Mouse (Mus musculus) T-helper 17 cell (primary cell): ENCODE data around the gene Coa5.

Source experiments
- in situ Hi-C, 2 experiments: fragments of 300-600 bp; cut with MboI, MseI; formaldehyde crosslinking; loops; 1 replicate in 1 of 2; 2 replicates in 1 of 2; pipeline ENCODE4 v1.15.1; 2025; ENCODE audit warnings: high pct_unique_total_duplicates in 2 of 2

Gene Coa5

DNA sequence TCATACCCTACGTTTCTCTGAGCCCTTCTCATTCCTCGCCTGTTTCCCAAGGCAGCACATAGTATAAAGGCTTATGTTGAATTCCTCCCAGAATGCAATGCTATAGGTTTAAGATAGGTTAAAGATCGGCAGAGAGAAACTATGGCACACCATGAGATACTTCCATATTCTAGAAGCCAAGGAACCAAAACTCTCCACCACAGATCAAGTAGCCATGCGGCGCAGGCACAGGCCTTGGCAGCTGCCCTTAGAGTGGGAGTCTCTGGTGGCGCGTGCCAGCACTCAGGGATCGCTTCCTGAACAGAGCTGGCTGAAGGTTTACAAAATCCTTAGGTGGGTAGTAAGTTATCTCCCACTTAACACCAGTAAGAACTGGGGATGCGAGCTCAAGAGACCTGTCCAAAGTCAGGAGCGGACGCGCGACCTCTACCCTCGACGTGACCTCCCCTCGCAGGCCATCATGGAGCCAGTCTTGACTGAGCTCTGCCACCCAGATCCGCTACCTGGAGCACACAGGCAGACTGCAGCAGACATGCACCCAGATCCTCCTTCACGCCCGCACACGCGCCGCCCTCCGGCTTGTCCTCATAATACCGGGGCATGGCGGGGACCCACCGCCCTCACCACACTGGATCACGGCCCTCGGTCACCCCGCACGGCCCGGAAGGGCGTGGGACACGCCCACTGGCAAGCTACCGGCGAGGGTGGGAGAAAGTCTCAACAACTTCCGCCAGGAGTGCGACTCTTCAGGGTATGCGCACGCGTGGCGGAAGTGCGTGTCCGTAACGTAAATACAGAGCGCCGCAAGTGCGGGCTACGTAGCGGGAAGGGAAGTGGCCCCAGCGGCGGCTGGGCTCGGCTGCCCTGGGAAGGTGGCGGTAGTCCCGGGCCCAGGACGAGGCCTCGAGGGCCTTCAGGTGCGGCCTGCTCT is at the start of gene Coa5, which contains the start of gene Unc50:
Gene Coa5 (minus strand): TSS at position 738 of the 931 bp plus-strand sequence.
Gene Unc50 (plus strand): TSS at position 774 of the 931 bp plus-strand sequence.
- in situ Hi-C loops, result no loop called here

DNA sequence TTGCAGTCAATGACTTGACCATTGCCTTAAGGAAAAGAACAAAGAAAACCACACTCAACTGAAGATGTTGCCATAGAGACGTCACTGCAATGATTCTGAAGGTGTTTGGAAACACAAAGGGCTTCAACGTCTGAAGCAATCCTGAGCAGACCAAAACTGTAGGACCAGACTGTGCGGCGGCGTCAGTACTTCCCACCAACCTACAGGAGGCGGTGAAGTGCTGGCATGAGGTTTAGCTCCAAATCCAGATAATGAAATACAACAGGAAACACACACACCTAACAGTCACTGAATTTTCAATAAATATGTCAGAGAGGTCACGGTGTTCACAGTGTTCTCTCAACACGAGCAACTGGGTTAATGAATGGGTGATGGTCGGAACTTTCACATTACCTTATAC is 49.2 kb upstream of the Coa5 start:
- in situ Hi-C loops, result no loop called here

DNA sequence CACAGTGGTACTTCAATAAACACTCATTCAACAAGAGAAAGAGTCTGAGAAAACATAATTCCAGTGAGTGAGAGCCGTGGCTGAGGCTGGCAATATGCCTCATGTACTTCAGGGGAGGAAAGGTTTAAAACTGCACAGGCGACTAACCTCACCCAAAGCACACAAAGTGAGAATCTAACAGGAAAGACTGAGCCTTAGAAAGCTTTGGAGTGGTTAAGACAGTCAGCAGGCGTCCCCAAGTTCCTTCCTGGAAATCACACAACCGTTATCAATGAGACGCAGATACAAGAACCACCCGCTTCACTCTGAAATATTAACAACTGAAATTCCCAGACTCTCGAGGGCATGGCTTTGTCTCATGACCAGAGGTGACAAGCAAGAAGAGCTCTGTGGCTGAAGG is 48.5 kb upstream of the Coa5 start:
- in situ Hi-C loops, result no loop called here

DNA sequence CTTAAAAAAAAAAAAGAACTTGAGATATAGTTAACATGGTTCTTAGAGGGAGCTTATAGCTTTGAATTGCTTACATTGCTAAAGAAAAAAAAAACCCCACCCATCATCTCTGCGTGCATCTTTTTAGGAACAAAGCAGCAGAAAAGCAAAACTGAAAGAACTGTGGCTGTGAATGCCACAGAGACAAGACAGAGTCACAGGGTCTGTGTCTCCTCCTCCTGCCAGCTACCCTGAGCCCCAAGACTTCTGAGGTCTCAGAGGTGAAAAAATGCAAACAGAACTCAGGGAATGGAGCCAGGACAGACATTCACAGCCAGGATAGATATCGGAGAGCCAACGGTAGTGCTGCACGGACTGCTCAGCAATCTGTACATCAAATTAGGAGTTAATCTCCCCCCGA is 48.0 kb upstream of the Coa5 start:
- in situ Hi-C loops, result no loop called here

DNA sequence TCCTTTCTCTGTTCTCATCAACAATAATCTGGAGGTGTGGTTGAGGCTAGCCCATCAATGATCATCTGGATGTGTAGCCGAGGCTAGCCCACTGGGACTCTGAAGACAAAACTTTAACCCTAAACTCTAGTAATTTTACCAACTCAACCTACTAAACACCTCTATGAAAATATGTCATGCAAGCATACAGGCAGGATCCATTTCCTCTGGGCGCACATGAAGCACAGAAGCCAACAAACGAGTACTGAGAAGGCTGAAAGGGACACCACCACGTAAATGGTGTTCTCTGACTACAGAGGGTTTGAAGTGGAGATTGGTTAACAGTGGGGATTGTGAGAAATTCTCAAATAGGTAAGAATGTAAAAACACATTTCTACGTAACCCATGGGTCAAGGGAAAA is 47.3 kb upstream of the Coa5 start:
- in situ Hi-C loops, result no loop called here

DNA sequence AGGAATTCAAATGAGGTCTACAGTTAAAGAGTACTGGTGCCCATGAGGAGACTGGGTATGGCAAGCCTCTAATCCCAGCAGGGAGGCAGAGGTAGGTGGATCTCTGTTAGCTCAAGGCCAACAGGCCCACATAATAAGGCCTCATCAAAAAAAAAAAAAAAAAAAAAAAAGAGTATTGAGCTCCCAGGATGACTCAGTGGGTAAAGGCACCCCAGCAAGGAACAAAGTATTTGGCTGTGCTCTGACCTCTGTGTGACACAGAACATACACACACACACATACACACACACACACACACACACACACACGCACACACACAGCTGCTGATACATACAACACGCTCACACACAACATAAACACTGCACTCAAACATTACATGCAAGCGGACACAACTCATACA is 45.4 kb upstream of the Coa5 start:
- in situ Hi-C loops, result no loop called here

DNA sequence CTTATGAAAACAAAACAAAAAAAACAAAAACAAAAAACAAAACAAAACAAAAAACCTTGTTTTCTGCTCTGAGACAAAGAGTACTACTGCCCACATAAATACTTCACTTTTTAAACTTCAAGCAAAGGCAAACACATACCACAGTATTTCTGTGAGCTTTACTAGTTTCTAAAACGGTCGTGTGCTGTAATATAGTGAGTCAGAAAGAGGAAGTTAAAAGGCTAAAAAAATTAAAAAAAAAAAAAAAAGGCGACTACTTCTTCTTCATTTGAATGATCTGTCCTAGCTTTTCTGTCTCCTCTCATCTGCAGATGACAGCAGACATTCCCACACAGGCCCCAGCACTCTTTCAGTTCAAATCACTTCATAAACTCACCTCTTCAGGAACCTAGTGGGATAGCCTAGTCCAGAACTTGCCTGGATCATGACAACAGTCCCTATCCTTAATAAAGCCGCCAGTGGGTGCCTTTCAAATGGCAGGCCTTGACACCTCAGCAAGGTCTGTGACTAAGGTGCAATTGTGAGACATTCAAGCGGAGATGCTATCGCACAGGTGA is 44.8 kb upstream of the Coa5 start:
- in situ Hi-C loops, result loop anchor here (5.0 kb wide), 2 partner anchors 58 to 158 kb away; no protein-coding TSS in a partner anchor

DNA sequence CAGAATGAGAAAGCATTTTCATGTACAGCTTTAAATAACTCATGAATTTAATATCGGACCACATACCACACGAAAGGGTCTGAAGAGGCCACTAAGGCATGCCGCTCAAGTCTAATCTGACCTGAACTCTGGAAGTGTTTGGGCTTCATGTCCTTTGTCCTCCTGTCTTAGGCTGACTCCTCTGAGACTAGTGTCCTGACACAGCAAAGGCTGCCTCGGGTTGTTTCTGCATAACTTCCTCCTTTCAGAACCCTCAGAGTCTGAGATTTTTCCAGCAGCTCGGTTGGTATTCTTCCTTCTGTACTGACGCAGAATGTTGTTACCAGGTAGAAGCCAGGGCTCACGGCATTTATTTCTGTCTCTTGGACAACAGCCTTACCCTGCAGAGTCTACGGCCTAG is 44.1 kb upstream of the Coa5 start:
- in situ Hi-C loops, result loop anchor here (5.0 kb wide), 2 partner anchors 58 to 158 kb away; no protein-coding TSS in a partner anchor

DNA sequence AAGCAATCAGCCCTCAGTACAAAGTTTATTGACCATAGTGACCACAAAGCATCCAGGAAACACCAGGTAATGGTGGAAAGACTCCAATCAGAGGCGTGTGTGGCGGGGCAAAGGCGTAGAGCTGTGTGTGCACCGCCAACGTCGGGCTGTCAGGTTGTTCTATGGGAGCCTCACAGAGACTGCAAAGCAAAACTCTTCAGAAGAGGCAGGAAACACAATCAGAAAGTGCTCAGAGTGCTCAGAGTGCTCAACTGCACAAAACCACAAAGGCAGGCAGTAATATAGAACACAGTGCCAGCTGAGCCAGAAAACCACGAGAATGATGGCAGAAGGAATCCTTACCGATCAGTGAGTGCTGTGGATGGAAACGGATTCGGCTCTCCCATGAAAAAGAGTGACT is 43.3 kb upstream of the Coa5 start:
- in situ Hi-C loops, result loop anchor here (5.0 kb wide), 2 partner anchors 59 to 159 kb away; no protein-coding TSS in a partner anchor

DNA sequence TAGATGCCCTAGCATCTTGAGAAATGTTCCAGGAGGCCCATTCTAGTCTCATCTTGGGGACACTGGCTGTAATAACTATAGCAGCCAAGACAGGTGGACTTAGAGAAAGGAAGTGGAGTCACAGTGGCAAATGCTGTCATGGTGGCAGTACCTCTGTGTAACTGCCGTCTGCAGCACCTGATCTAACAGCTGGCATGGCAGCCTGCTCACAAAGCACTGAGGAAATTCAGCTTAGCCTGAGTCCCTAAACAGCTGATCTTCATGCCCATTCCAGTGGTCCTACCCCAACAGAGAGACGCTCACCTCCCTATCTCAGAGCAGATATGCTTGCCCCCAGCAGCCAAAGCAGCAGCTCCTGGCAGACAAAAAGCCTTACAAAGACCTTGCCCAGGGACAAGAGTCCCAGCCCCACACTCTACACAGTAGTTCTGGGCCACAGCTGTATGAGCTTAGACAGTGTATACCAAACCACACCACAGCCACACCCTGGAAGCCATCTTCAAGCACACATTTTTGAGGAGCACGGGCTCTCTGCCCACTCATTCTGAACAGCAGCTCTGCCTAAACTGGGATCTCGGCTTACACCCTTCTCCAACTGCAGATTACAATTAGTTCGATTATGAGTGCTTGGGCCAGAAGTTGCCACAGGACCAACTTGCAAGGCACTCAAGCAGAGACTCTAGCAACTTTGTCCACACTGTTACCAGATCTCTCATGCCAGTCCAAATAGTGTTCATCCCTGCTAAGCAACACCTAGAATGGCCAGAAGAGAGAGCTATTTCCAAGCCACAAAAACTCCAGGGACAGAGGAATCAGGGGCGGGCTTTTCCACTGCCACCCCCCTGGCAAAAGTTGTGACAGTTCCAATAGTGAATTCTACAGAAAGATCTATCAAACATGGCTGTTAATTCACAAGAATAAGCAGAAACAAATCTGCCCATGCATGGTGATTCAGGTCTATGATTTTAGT is 41.6 kb upstream of the Coa5 start:
- in situ Hi-C loops, result loop anchor here (5.0 kb wide), 2 partner anchors 61 to 161 kb away; no protein-coding TSS in a partner anchor

DNA sequence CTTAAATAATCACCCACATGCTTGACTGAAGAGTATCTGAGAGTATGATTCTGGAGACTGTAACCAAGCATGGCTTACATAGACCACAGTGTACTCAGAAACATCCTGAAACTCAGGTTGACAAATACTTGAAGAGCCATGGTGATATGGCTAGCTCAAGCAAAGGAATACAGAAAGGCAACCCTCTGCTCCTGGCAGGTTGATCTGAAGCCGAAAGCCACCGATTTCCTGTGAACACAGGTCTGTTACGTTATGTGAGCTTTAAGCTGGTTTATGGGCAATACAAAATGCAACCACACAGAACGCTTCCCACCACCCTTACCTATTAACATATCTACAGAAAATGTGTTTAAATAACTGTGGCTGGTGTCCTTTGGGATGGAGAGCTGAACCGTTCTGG is 39.1 kb upstream of the Coa5 start:
- in situ Hi-C loops, result no loop called here

DNA sequence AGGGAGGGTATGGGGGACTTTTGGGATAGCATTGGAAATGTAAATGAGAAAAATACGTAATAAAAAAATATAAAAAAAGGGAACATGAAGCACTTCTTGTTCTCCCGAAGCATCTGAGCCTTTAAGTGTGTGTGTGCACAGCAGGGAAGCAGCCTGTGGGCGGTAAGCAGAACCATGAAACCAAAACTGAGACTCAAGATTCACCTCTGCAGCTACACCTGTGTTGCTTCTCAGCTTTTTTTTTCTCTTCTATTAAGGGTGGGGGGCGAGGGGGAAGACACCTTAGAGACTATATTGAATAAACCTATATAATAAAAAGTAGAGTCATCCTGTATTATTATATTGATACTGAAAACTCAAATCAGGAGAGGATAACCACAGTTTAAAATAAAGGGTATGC is 37.9 kb upstream of the Coa5 start:
- in situ Hi-C loops, result no loop called here

DNA sequence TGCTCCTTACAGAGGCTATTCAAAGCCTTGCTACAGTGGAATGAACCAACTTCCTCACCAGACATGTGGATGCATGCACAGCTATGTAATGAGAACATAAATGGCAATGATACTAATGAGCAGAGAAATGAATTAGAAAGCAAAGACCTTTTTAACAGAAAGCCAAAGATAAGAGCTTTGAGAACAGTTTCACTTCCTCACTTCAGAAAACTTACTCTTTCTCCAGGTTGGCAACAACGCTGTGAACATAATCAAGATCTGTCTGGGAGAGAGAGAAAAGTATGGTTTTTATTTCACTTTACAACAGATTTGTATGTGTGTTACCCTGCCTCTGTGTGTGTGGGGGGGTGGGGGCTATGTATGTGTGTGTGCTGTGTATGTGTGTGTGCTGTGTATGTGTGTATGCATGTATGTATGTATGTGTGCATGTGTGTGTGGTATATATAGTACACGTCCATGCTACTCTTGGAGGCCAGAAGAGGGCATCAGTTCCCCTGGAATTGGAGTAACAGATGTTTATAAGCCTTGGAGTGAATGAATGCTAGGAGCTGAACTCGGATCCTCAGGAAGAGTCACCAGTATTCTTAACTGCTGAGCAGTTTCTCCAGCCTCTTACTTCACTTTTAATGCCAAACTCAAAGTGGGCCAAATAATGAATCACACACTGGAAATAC is 36.6 kb upstream of the Coa5 start:
- in situ Hi-C loops, result no loop called here

DNA sequence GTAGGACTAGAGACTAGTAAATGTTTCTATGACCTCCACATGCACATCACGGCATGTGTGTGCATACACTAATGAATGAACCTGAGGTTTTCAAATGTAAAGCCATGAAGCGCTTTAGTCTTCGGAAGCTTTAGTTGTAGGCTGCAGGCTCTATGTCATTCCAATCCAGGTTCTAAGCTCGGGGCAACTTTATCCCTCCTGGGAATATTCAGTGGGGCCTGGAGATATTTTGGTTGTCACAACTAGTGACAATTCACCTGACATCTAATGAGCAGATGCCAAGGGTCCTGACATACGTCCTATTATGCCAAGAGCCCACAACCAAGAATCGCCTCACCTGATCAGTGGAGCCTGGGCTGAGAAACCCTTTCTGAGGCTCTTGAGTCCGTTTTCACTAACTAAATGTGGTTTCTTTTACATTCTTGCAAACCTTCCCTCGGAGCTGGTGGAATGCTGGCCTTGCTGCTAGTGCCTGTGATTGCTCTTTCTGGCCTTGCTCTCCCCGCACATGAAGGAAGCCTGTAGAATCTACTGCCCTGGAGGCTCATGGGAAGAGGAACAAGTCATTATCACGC is 35.1 kb upstream of the Coa5 start:
- in situ Hi-C loops, result no loop called here

DNA sequence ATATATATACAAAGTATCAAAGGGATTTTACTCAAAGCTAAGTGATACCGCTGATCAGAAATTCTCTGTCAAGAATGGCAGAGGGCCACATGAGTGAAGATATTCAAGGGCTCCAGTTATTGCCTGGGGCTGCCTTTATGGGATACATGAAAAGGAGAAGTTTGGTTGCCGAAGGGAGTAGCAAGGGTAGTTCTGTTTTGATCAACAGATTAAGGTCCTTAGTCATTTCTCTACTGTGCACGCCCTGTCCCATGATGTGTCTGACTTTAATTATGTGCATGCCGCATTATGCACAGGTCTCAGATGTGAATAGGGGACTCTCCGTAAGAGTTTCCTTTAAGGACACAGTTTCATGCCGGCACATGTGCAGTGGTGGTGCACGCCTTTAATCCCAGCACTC is 27.6 kb upstream of the Coa5 start:
- in situ Hi-C loops, result no loop called here

DNA sequence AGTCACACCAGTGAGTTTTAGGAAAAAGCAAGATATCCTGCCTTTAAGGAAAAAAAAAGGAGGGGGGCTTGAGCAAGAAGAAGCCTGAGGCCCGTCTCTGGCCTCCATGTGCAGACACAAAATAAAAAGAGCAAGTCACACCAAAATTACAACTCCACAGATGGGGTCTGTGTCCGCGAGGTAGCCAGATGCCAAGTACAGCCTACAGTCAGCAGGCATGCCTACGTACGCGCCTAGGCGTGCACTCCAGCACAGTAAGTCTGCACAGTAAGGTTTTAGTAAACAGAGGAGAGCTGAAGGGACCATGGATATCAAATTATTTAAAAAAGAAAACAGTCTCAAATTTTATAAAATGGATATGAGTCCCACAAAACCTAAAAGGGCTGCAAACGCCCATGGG is 21.4 kb upstream of the Coa5 start:
- in situ Hi-C loops, result no loop called here

DNA sequence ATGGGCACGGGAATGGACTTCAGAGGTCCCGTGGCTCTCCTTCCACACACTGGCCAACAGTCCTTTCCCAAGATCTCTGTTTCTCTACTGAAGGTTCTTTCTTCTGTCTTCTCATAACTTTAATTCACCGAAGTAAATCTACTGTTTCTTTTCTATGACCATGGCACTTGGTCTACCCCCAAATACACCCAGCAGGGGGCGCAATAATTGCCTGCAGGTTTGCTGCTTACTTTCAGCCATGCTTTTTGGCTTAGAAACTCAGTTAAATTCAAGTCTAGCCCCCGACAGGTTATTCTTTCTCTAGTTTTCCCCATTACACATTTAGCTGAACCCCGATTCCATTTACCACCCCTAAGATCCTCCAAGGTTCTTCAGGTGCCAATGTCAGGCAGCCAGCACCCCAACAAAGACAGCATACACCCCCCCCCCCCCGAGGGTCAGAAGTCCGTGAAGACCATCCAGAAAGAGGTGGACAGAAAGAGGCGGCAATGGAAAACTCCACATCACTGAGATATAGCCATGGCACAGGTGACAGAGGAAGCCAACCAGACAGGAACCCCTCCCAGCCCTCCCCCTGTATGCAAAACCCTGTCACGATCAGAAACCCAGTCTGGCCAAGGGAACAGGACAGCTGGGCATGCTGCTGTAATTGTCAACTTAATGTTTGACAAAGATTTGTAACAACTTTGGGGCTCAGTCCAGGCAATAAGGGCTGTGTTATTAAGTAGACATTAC is 18.6 kb upstream of the Coa5 start:
- in situ Hi-C loops, result loop anchor here (5.0 kb wide), 1 partner anchor 184 kb away; no protein-coding TSS in a partner anchor

DNA sequence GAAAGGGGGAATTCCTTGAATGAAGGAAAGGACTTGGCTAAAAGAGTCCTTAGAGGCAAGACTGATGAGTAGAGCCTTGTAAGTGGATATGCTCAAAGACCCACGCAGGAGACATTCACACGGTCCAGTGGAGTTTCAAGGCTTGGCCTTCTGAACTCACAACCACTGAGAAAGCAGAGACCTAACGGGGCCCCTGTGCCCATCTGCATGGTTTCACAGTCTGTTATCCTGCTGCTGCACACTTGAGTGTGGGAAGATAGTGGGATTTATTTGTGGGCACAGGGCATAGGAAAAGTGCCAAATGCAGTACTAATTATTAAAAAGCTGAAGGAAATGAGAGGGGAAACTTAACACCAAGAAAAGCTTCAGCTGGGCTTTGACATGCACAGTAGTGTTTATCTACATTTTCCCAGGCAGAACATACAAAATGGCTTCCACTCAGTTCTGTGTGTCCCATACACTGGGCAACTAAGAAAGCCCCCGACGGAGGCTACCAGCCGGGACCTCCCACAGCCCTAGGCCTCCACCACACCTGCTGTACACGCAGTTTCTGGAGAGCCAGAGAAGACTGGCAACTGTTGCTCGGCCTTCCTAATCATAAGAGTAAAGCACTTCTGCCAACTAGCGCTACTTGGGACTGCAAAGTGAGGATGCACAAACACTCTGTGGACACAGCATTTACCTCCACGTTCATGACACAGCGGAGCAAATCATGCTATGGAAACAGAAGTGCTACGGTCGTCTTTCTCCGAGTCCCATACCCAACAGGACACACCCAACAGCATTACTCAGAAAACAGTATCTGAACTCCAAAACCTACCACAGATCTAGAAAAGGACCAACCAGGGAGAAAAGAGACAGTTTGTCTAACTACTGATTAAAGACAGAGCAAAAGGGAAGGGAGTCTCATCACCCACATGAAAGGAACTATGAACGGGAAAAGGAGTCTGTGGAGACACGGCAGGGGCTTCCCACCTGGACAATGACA is 13.2 kb upstream of the Coa5 start:
- in situ Hi-C loops, result no loop called here

DNA sequence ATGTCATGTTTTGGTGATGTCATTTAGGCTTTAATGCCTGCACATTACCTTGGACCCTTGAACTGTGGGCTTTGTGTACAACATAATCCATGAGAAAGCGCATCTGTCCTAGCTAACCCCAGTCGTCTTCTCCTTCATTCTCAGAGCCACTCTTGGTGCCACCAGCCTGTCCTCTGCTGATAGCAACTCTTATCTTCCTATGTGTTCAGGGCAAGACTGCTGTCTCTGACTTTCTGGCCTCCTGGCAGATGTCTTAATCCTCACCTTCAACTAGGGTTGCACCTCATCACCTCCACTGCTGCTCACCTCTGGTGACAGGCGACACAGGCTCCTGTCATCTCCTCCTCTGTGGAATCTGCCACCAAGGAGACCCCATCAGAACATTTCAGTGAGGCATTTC is 6.5 kb upstream of the Coa5 start:
- in situ Hi-C loops, result no loop called here
